Mouse (Mus musculus): ENCODE measurements around the gene Tpsg1.

- no peak for TF ChIP-seq CTCF (conservative IDR thresholded peaks at IDR 0.05; ENCODE audit: low read length)
- TF ChIP-seq POU5F1 (IDR thresholded peaks at IDR 0.05; ENCODE audit: borderline replicate concordance, low read length) = no peak
These were observed 45.8 kb downstream of the Tpsg1 start for GRCm38 (mm10) chr17:25414917-25415316.
